Mouse (Mus musculus): ENCODE results near the gene Gm49359. TPM values are rescaled to one million over a fixed set of nuclear protein-coding genes. Genes with fewer than 3 reads are reported as not detected.

Gm49359 gene
- polyA plus RNA-seq (2017; shearing (Covaris generic)): 17.6 TPM

GRCm38 (mm10) chr13:62466424-62467334 lies at the start of gene Gm49359:
TSS of gene Gm49359 (minus strand) at chr13:62466832.

Other genes starting within 250 kb of the Gm49359 start
- 5.3 TPM for gene Gm3604, start 83.7 kb downstream of the Gm49359 start, polyA plus RNA-seq (2017; shearing (Covaris generic))
- not detected for gene Zfp935, start 91.7 kb upstream of the Gm49359 start, polyA plus RNA-seq (2017; shearing (Covaris generic))
- 12.4 TPM for gene Zfp934, start 104.4 kb upstream of the Gm49359 start, polyA plus RNA-seq (2017; shearing (Covaris generic))
- gene 6720489N17Rik, start 157.3 kb upstream of the Gm49359 start, polyA plus RNA-seq (2017; shearing (Covaris generic)): 2.8 TPM